Comparison of ENCODE assay signal across 27 mouse cellular contexts in genomic region chr6:34163014-34163413, GRCm38 (mm10).
"Had no signal": no experiment of that assay in that cellular context is flagged by ENCODE, and none has a peak within 500 bp of the region (broad histone marks: within the 10 kb centered on the region; RNA-seq: fewer than 3 reads in every experiment).

No protein-coding gene starts in this region.

- H3K9me3 ChIP-seq: embryonic facial prominence, embryonic 12.5 days; embryonic facial prominence, embryonic 13.5 days; forebrain, embryonic 10.5 days; forebrain, embryonic 12.5 days; forebrain, embryonic 13.5 days; forebrain, embryonic 15.5 days had no signal

- H3K27ac ChIP-seq: embryonic facial prominence, embryonic 12.5 days; embryonic facial prominence, embryonic 13.5 days; forebrain, embryonic 10.5 days; forebrain, embryonic 12.5 days; forebrain, embryonic 13.5 days; forebrain, embryonic 15.5 days; gastrocnemius, adult 2 months; heart, adult 2 months had no signal

- ATAC-seq: forebrain, embryonic 13.5 days; forebrain, embryonic 14.5 days; forebrain, embryonic 15.5 days; forebrain, embryonic 16.5 days; forebrain, postnatal 0 days had no signal

- H3K27me3 ChIP-seq: embryonic facial prominence, embryonic 12.5 days; embryonic facial prominence, embryonic 13.5 days; forebrain, embryonic 12.5 days; forebrain, embryonic 13.5 days; forebrain, embryonic 15.5 days had no signal

- H3K4me1 ChIP-seq: embryonic facial prominence, embryonic 12.5 days; forebrain, embryonic 10.5 days; forebrain, embryonic 12.5 days; forebrain, embryonic 13.5 days; forebrain, embryonic 15.5 days had no signal

- DNase-seq: cerebellum, adult 2 months; cerebellum, adult 8-10 months; cerebellum, adult 9-10 months; cerebellum, adult 9-11 months; cerebellum, postnatal 10 days; cerebellum, postnatal 14 days; cerebellum, postnatal 25 days; cerebellum, postnatal 36 days; embryo, embryonic 11 days; forebrain, postnatal 0 days; gastrocnemius, adult 2 months; gastrocnemius, postnatal 10 days; gastrocnemius, postnatal 14 days; gastrocnemius, postnatal 25 days; gastrocnemius, postnatal 36 days; heart, adult 11 months; heart, adult 18-20 months; heart, adult 2 months had no signal

- H3K9ac ChIP-seq: embryonic facial prominence, embryonic 12.5 days; embryonic facial prominence, embryonic 13.5 days; forebrain, embryonic 12.5 days; forebrain, embryonic 13.5 days; forebrain, embryonic 15.5 days; forebrain, postnatal 0 days had no signal

- H3K4me2 ChIP-seq: embryonic facial prominence, embryonic 12.5 days; embryonic facial prominence, embryonic 13.5 days; forebrain, embryonic 12.5 days; forebrain, embryonic 13.5 days; forebrain, embryonic 15.5 days had no signal

- H3K4me3 ChIP-seq: embryonic facial prominence, embryonic 12.5 days; embryonic facial prominence, embryonic 13.5 days; erythroblast, embryonic 14.5 days; forebrain, embryonic 10.5 days; forebrain, embryonic 12.5 days; forebrain, embryonic 13.5 days; forebrain, embryonic 15.5 days; gastrocnemius, adult 2 months; heart, adult 2 months had no signal
